Mouse (Mus musculus) hindbrain, embryonic 13.5 days (tissue): ENCODE data around the gene Rrp8. TPM values are rescaled to one million over a fixed set of nuclear protein-coding genes. Genes with fewer than 3 reads are reported as not detected.
"Not testable (repeated sequence)": the region's sequence is repeated elsewhere in the genome, so short reads cannot be mapped to it uniquely, and the experiment has no call there.

Source experiments
- ATAC-seq: fragments of 200-750 bp; cut with Nextera tagmentation; 2 replicates; pipeline ENCODE4 v1.8.0; 2017; ENCODE audit warnings: moderate TSS enrichment; ENCODE audit not compliant: low FRiP score
- H3K27ac ChIP-seq: fragments of 300-500 bp; sonication (generic); 2 replicates; pipeline ENCODE4 v1.5.1; 2015; ENCODE audit warnings: inconsistent platforms, mild to moderate bottlenecking, moderate library complexity
- H3K27me3 ChIP-seq: fragments of 300-500 bp; sonication (generic); 2 replicates; pipeline ENCODE4 v1.6.1; 2015; ENCODE audit warnings: mild to moderate bottlenecking, inconsistent platforms
- H3K36me3 ChIP-seq: fragments of 300-500 bp; sonication (generic); 2 replicates; pipeline ENCODE4 v1.6.1; 2015; ENCODE audit warnings: mild to moderate bottlenecking, inconsistent platforms
- H3K4me1 ChIP-seq: fragments of 300-500 bp; sonication (generic); replicated peaks from 2 replicates; pipeline ENCODE4 v1.6.1; 2015; ENCODE audit warnings: inconsistent platforms
- H3K4me2 ChIP-seq: fragments of 300-500 bp; sonication (generic); 2 replicates; pipeline ENCODE4 v1.6.1; 2015; ENCODE audit warnings: inconsistent platforms, mild to moderate bottlenecking, moderate library complexity
- H3K4me3 ChIP-seq: fragments of 300-500 bp; sonication (generic); 2 replicates; pipeline ENCODE4 v1.5.1; 2015; ENCODE audit warnings: mild to moderate bottlenecking, inconsistent platforms
- H3K9ac ChIP-seq: fragments of 300-500 bp; sonication (generic); 2 replicates; pipeline ENCODE4 v1.6.1; 2015; ENCODE audit warnings: mild to moderate bottlenecking, inconsistent platforms
- H3K9me3 ChIP-seq: fragments of 300-500 bp; sonication (generic); 2 replicates; pipeline ENCODE4 v1.6.1; 2016; ENCODE audit warnings: inconsistent platforms
- WGBS: fragments of 180-500 bp; shearing (Covaris S2); methylation state at CpG from one replicate; pipeline ENCODE4 v1.1.7; 2015; 5-methylcytosine and 5-hydroxymethylcytosine counted together
- polyA plus RNA-seq: library from polyadenylated mRNA; unstranded; fragments of >200 nt; fragmentation: Nextera tagmentation; extraction: Ambion mirVana; gene quantifications from 2 replicates; pipeline ENCODE4 v1.2.1, GENCODE M21; 2015

Rrp8 gene
- polyA plus RNA-seq, 1 experiment from 2014 or later = 25.8 TPM

GRCm38 (mm10) chr7:105769959-105770358, 32.8 kb upstream of the Rrp8 start:
- H3K27me3 ChIP-seq = peaks cover 9% of the 10 kb centered on the region
- peaks cover 77% of the 10 kb centered on the region for H3K36me3 ChIP-seq
- ATAC-seq = no peak
- no peaks in the 10 kb centered on the region for H3K9me3 ChIP-seq
- WGBS = 81% methylated on average over 3 of the region's 3 CpGs
- no peak overlapping the region for H3K4me2 ChIP-seq
- H3K27ac ChIP-seq = no peak overlapping the region
- peaks cover 73% of the 10 kb centered on the region for H3K4me1 ChIP-seq
- no peak overlapping the region for H3K4me3 ChIP-seq
- no peak overlapping the region for H3K9ac ChIP-seq

- peak; percentile 65 for ATAC-seq
- Histone ChIP-seq H3K27ac (peak overlapping the region; percentile 53; the same call in 1 of the 2 replicates), H3K9me3 (no peaks in the 10 kb centered on the region), H3K4me3 (no peak overlapping the region), H3K4me1 (peaks cover 58% of the 10 kb centered on the region), H3K9ac (peak overlapping the region; percentile 44), H3K4me2 (peak overlapping the region; percentile 34), H3K36me3 (peaks cover 90% of the 10 kb centered on the region), H3K27me3 (peaks cover 23% of the 10 kb centered on the region)
- 7% methylated on average over 6 of the region's 6 CpGs for WGBS
Observed at GRCm38 (mm10) chr7:105767729-105768165, 30.6 kb upstream of the Rrp8 start.

GRCm38 (mm10) chr7:105764331-105764730, 27.1 kb upstream of the Rrp8 start:
- Histone ChIP-seq H3K4me3 (no peak overlapping the region), H3K36me3 (peaks cover 85% of the 10 kb centered on the region), H3K4me1 (peaks cover 37% of the 10 kb centered on the region), H3K27me3 (peaks cover 23% of the 10 kb centered on the region), H3K9me3 (no peaks in the 10 kb centered on the region), H3K27ac (no peak overlapping the region), H3K9ac (no peak overlapping the region), H3K4me2 (no peak overlapping the region)
- no peak for ATAC-seq
- WGBS = 83% methylated on average over 11 of the region's 11 CpGs

DNA sequence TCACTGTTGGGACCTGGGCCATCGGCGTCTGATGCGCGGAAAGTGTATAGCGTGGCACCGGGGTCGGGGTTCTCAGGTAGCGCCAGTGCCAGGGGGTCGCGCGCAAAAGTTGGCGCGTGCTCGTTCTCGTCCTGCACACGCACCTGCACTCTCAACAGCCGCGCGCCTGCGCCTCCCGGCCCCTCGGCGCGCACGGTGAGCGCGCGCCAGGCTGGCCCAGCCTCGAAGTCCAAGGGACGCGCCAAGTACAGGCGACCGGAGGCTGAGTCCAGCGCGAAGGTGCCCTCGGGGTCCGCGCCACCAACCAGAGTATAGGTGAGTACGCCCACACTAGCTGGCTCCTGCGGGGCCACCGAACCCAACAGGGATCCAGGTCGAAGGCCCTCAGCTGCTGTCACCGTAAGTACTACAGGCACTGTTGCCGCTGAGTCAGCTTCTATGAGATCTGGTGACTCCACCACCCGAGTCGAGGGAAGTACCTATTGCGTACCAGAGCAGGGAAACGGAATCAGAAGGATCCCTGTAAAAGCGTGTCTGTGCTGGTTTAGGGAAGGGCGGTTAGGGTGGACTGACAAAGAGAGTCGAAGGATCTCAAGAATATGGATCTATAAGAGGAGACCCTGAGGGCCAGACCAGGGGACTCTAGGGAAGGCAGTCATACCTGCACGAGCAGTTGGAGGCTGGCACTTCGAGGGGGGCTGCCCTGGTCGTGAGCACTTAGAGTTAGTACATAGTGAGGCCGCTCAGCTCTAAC, 25.5 kb upstream of the Rrp8 start:
- H3K9ac ChIP-seq = no peak overlapping the region
- H3K36me3 ChIP-seq = peaks cover 87% of the 10 kb centered on the region
- WGBS = 22% methylated on average over 55 of the region's 55 CpGs
- H3K4me1 ChIP-seq = peaks cover 21% of the 10 kb centered on the region
- no peak overlapping the region; the same call in 1 of the 2 replicates for H3K4me3 ChIP-seq
- peaks cover 23% of the 10 kb centered on the region for H3K27me3 ChIP-seq
- 0 out of 2 replicates have a peak, but pooled peaks have one; percentile 4 for ATAC-seq
- no peak overlapping the region for H3K27ac ChIP-seq
- peak overlapping the region; percentile 21; the same call in 1 of the 2 replicates for H3K4me2 ChIP-seq
- H3K9me3 ChIP-seq = no peaks in the 10 kb centered on the region

- no peak for ATAC-seq
- H3K4me3 ChIP-seq = no peak overlapping the region
- H3K4me1 ChIP-seq = peaks cover 15% of the 10 kb centered on the region
- peak overlapping the region; percentile 21; the same call in 1 of the 2 replicates for H3K4me2 ChIP-seq
- H3K36me3 ChIP-seq = peaks cover 90% of the 10 kb centered on the region
- peaks cover 23% of the 10 kb centered on the region for H3K27me3 ChIP-seq
- no peaks in the 10 kb centered on the region for H3K9me3 ChIP-seq
- WGBS = 19% methylated on average over 51 of the region's 51 CpGs
- no peak overlapping the region for H3K9ac ChIP-seq
- no peak overlapping the region for H3K27ac ChIP-seq
Observed at GRCm38 (mm10) chr7:105761813-105762484, 24.8 kb upstream of the Rrp8 start.

DNA sequence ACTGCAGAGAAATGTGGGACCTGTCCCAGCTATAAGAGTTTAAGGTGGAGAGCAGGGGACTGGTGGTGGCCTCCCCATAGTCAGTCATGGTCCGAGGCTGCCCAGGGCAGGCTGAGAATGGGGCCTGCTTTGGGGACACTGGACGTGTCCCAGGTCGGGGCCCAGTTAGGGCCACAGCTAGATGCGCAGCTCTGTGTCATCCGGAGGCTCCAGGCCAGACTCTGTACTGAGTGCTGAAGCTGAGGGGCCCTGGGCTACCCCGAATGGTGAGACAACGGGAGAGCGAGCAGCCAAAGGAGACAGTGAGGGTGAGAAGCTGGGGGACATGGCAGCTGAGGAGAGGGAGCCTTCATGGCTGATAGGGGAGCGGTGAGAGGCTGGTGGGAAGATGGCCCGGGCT, 16.1 kb upstream of the Rrp8 start:
- no peaks in the 10 kb centered on the region for H3K9me3 ChIP-seq
- ATAC-seq = 0 out of 2 replicates have a peak, but pooled peaks have one; percentile 2
- H3K9ac ChIP-seq = no peak overlapping the region
- no peak overlapping the region for H3K27ac ChIP-seq
- 91% methylated on average over 10 of the region's 10 CpGs for WGBS
- H3K27me3 ChIP-seq = no peaks in the 10 kb centered on the region
- H3K4me3 ChIP-seq = no peak overlapping the region
- peaks cover 22% of the 10 kb centered on the region for H3K4me1 ChIP-seq
- peaks cover 76% of the 10 kb centered on the region for H3K36me3 ChIP-seq
- H3K4me2 ChIP-seq = no peak overlapping the region

- Histone ChIP-seq H3K36me3 (peaks cover 76% of the 10 kb centered on the region), H3K4me1 (peaks cover 22% of the 10 kb centered on the region), H3K27ac (no peak overlapping the region; the same call in 1 of the 2 replicates), H3K27me3 (no peaks in the 10 kb centered on the region), H3K4me3 (no peak overlapping the region), H3K9me3 (no peaks in the 10 kb centered on the region), H3K9ac (no peak overlapping the region), H3K4me2 (no peak overlapping the region)
- 83% methylated on average over 2 of the region's 2 CpGs for WGBS
- ATAC-seq = peak; percentile 23
Observed at GRCm38 (mm10) chr7:105752716-105753115, 15.5 kb upstream of the Rrp8 start.

GRCm38 (mm10) chr7:105751491-105752433, 14.6 kb upstream of the Rrp8 start, which contains the start of gene Tpp1:
Gene Tpp1 (minus strand): TSS chr7:105752235.
- Histone ChIP-seq H3K36me3 (peaks cover 75% of the 10 kb centered on the region), H3K4me2 (peak within 1 kb of the TSS; percentile 59), H3K4me1 (peaks cover 22% of the 10 kb centered on the region), H3K27me3 (no peaks in the 10 kb centered on the region), H3K4me3 (peak within 1 kb of the TSS; percentile 44), H3K9me3 (no peaks in the 10 kb centered on the region), H3K9ac (peak within 1 kb of the TSS; percentile 69), H3K27ac (peak within 1 kb of the TSS; percentile 72)
- 22% methylated on average over 20 of the region's 20 CpGs for WGBS
- peak; percentile 92 for ATAC-seq

GRCm38 (mm10) chr7:105747776-105748175, 10.6 kb upstream of the Rrp8 start:
- no peaks in the 10 kb centered on the region for H3K9me3 ChIP-seq
- no peaks in the 10 kb centered on the region for H3K27me3 ChIP-seq
- H3K4me1 ChIP-seq = peaks cover 28% of the 10 kb centered on the region
- H3K4me2 ChIP-seq = no peak overlapping the region
- WGBS = 74% methylated on average over 2 of the region's 2 CpGs
- H3K4me3 ChIP-seq = no peak overlapping the region
- no peak for ATAC-seq
- peaks cover 47% of the 10 kb centered on the region for H3K36me3 ChIP-seq
- H3K9ac ChIP-seq = no peak overlapping the region
- H3K27ac ChIP-seq = no peak overlapping the region

DNA sequence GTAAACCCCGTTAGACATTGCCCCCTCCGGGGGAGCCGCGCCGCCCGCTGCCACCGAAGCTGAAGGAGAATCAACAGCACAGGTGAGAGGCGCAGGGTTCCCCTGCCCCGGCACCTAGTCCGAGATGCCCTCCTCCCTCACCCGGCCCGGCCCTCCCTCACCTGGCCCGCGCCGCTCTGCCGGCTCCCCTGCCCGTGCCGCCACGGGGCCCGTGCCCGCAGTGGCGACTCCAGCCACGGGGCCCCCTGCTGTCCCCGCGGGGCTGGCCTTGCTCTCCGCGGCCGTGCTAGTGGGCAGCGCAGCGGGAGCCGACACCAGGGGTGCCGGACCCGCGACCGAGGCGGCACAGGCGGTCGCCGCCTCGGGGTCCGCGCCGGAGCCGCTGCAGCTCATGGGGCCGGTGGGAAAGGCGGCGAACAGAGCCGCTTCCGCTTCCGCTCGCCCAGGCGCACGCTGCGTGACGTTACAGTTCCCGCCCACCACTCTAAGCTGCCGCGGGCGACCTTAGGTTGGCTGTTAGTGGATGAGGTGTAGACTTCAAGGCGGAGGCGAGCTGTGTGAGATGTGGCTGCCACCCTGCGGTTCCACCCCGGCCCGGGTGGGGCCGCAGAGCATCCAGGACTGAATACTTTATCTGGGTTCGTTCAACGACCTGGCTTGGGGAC, 6.9 kb upstream of the Rrp8 start, which contains the start of gene Taf10:
Gene Taf10 (minus strand): TSS at position 436 of the 665 bp plus-strand sequence.
- Histone ChIP-seq H3K27me3 (no peaks in the 10 kb centered on the region), H3K27ac (peak within 1 kb of the TSS; percentile 86), H3K36me3 (peaks cover 65% of the 10 kb centered on the region), H3K9ac (peak within 1 kb of the TSS; percentile 97), H3K4me2 (peak within 1 kb of the TSS; percentile 92), H3K4me3 (peak within 1 kb of the TSS; percentile 96), H3K4me1 (peaks cover 17% of the 10 kb centered on the region), H3K9me3 (no peaks in the 10 kb centered on the region)
- peak; percentile 97 for ATAC-seq
- WGBS = under 1% methylated on average over 67 of the region's 67 CpGs

DNA sequence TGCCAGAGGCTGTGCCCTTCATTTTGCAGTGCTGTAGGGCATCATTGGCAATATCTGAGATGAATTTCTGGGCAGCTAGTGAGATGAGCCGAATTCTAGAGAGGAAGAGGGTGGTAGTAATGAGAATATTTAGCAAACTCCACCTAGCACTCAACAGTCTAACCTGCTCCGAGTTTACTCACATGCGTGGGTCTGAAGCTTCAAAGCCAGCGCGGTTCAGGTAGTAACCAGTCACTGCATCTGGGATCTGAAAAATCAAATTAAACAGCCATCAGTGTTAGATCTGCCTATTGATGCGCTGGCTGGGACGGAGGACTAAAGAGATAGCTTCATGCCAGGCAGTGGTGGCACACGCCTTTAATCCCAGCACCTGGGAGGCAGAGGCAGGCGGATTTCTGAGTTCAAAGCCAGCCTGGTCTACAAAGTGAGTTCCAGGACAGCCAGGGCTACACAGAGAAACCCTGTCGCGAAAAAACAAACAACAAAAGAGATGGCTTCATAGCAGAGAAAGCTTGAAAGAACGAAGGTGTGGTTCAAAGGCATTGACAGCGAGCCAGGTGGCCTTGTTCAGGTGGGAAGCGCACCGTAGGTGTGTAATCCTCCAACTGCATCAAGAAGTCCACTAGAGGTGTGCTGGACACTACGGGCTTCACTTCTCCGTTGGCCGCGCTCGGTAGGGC, 6.2 kb upstream of the Rrp8 start:
- not testable (repeated sequence) for H3K9me3 ChIP-seq, ATAC-seq, H3K27me3 ChIP-seq
- 34% methylated on average over 20 of the region's 20 CpGs for WGBS
- peaks cover 59% of the 10 kb centered on the region for H3K36me3 ChIP-seq
- H3K4me3 ChIP-seq = peak overlapping the region; percentile 96
- H3K9ac ChIP-seq = peak overlapping the region; percentile 97
- peaks cover 23% of the 10 kb centered on the region for H3K4me1 ChIP-seq
- peak overlapping the region; percentile 86 for H3K27ac ChIP-seq
- peak overlapping the region; percentile 92 for H3K4me2 ChIP-seq
